Mouse (Mus musculus) adrenal gland, postnatal 10 days (tissue): ENCODE measurements around the gene Gm7697. TPM values are rescaled to one million over a fixed set of nuclear protein-coding genes. Genes with fewer than 3 reads are reported as not detected.
"Not testable (repeated sequence)": the region's sequence is repeated elsewhere in the genome, so short reads cannot be mapped to it uniquely, and the experiment has no call there.

ENCODE experiments used
- DNase-seq: peaks from one replicate; pipeline ENCODE4 v3.0.0; 2021; ENCODE audit warnings: mixed read lengths
- long read RNA-seq, 2 experiments: library from polyadenylated mRNA; stranded (forward); transcript quantifications; one replicate each; pipeline ENCODE4 v2.0.0; 2021
- total RNA-seq, 2 experiments: library from RNA; stranded (reverse); gene quantifications; 2 replicates each; pipeline ENCODE4 v1.2.3; 2021

Gm7697 gene
- not detected for total RNA-seq
- long read RNA-seq, experiment 1, result 0 reads
- long read RNA-seq, experiment 2, result 0 reads

GRCm38 (mm10) chr8:69522876-69523275 lies at the start of gene Gm7697:
Gene Gm7697 (minus strand): TSS chr8:69522976.
- not testable (repeated sequence) for DNase-seq

DNA sequence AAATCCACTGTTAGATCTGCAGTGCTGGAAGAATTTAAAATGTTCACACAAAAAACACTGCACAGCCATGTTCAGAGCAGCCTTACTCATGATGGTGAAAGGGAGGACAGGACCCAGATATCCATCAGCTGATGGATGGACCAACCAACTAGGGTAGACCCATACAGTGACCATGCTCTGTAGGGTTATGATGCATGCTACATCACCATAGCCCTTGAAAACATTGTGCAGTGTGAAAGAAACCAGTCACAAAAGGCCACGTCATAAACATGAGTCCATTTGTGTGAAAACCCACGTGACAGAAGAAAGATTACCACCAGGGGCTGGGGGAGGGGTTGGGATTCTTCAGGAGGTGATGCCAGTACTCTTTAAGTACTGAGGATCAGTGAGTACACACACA lies 28.5 kb upstream of the Gm7697 start:
- not testable (repeated sequence) for DNase-seq

- peak; percentile 74 for DNase-seq
Observed at GRCm38 (mm10) chr8:69549556-69549955, 26.8 kb upstream of the Gm7697 start.

DNA sequence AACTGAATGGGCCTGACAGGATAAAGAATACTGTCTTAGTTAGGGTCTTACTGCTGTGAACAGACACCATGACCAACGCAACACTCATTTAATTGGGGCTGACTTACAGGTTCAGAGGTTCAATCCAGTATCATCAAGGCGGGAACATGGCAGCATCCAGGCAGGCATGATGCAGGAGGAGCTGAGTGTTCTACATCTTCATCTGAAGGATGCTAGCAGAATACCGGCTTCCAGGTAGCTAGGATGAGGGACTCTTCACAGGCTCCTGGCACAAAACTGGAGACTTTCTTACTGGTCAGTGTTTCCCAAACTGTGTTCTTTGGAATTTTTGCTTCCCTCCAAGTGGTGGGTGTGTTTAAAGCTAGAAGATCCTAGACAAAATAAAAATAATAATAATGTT lies 25.3 kb upstream of the Gm7697 start:
- not testable (repeated sequence) for DNase-seq

GRCm38 (mm10) chr8:69547208-69547607 lies 24.4 kb upstream of the Gm7697 start:
- not testable (repeated sequence) for DNase-seq

- DNase-seq, result not testable (repeated sequence)
Observed at GRCm38 (mm10) chr8:69545020-69545419, 22.2 kb upstream of the Gm7697 start.

DNA sequence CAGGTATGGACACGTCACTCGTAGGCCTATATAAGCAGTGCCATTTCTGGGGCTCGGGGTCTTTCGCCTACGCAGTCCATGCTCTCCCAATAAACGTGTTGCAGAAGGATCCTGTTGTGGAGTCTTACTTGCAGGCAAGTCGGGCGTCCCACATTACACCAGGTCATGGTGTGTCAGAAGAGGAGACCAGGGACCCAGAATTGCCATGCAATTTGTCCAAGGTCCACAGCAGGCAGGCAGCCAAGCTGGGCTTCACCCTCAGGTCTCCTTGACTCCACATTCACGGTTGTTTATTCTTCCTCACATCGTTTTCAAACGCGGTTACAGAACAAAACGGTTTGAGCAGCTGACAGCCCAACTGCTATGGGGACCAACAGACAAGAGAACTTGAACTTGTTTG lies 21.7 kb upstream of the Gm7697 start:
- DNase-seq, result peak; percentile 36

- not testable (repeated sequence) for DNase-seq
Observed at GRCm38 (mm10) chr8:69543984-69544383, 21.2 kb upstream of the Gm7697 start.

GRCm38 (mm10) chr8:69540764-69541163 lies 18.0 kb upstream of the Gm7697 start:
- DNase-seq, result not testable (repeated sequence)

- not testable (repeated sequence) for DNase-seq
Observed at GRCm38 (mm10) chr8:69540331-69540730, 17.6 kb upstream of the Gm7697 start.

DNA sequence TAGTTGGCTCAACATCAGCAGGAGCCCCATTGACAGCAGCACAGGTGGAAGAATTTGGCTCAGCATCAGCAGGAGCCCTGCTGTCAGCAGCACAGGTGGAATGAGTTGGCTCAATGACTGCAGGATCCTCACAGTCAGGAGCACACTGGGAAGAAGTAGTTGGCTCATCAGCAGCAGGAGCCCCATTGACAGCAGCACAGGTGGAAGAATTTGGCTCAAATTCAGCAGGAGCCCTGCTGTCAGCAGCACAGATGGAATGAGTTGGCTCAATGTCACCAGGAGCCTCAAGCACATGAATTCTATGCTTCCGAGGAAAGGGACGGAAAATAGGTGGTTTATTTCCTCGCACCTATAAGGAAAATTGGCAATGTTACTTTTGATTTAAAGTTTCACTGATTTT lies 47.8 kb downstream of the Gm7697 start:
- not testable (repeated sequence) for DNase-seq

- DNase-seq, result not testable (repeated sequence)
Observed at GRCm38 (mm10) chr8:69453465-69453864, 69.3 kb downstream of the Gm7697 start, which contains the start of gene Gm9495. Gene Gm9495 (minus strand): TSS chr8:69453565.

Other genes starting within 250 kb of the Gm7697 start
- gene Gm9495, start 69.4 kb downstream of the Gm7697 start, total RNA-seq, result not detected
- gene Zfp868, start 102.6 kb upstream of the Gm7697 start, total RNA-seq, result 10 to 100 TPM; 12.4 to 15.1 TPM
- gene Zfp964, start 131.5 kb upstream of the Gm7697 start, total RNA-seq, result 1 to 10 TPM; 2.4 to 3.8 TPM
- gene Zfp869, start 187.7 kb upstream of the Gm7697 start, total RNA-seq, result 10 to 100 TPM; 20.5 to 21.6 TPM
- 1 to 10 TPM; 3.7 to 4.3 TPM for gene Zfp963, start 227.0 kb upstream of the Gm7697 start, total RNA-seq